Mouse (Mus musculus): ENCODE data around the gene Tmem206. TPM values are rescaled to one million over a fixed set of nuclear protein-coding genes. Genes with fewer than 3 reads are reported as not detected.

The Tmem206 gene
- polyA plus RNA-seq, 1 experiment from 2014 or later, result 16.6 TPM

DNA sequence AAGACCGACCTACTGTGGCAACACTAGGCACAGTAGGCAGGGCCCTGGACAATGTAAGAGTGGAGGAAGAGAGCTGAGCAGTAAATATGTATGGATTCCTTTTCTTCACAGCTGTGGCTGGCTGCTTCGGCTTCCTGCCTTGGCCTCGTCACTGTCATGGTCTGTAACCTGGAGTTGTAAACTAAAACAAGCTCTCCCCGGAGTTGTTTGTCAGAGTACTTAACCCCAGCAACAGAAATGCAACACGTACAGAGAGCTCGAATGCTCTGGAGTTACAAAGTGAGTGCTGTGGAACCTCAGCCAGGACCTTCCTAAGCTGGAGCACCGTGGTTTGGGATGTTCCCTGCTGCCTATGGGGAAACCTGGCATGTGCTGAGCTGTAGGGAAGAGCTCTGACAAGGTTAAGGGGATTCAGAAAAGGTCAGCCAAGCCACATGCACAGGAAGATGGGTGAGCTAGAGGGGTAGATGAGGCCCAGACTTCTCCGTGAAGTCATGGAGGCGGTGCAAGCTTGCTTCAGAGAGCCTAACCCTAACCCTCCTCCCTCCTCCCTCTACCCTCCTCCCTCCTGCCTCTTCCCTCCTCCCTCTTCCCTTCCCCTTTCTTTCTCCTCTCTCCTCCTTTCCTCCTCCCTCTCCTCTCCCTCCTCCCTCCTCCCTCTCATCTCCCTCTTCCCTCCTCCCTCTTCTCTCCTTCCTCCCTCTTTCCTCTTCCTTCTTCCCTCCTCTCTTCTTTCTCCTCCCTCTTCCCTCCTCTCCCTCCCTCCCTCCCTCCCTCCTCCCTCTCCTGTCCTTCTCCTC, 31.5 kb upstream of the Tmem206 start:
- Histone ChIP-seq H3K36me3 (no peaks in the 10 kb centered on the region), H3K4me3 (no peak overlapping the region), H3K4me2 (no peak overlapping the region), H3K9me3 (replicated peaks) (no peaks in the 10 kb centered on the region), H3K27me3 (replicated peaks) (no peaks in the 10 kb centered on the region), H3K4me1 (replicated peaks) (peaks cover 33% of the 10 kb centered on the region), H3K27ac (ENCODE audit: poor library complexity, severe bottlenecking) (no peak overlapping the region), H3K9ac (no peak overlapping the region)
- ATAC-seq (ENCODE audit: insufficient number of reproducible peaks, low FRiP score), result no peak
- WGBS, result 62% methylated on average over 9 of the region's 9 CpGs

DNA sequence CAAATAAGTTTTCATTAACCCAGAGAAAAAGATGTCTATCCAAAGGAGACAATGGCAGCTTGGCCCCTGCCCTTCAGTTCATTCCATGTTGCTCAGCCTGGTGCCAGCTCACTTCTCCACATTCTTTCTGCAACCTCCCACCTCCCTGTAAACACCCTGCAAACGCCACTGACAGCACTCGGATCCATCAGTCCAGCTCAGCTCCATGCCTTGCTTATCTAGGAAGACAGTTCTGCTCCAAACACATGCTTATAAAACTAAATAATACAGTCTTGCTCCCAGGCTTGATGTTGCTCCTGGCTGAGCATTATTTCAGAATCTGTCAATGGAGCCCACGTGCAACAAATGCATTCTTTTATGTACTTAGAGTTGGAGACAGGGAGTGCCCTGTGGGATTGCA, 29.9 kb upstream of the Tmem206 start:
- peak overlapping the region; percentile 51 for H3K27ac ChIP-seq (ENCODE audit: poor library complexity, severe bottlenecking)

DNA sequence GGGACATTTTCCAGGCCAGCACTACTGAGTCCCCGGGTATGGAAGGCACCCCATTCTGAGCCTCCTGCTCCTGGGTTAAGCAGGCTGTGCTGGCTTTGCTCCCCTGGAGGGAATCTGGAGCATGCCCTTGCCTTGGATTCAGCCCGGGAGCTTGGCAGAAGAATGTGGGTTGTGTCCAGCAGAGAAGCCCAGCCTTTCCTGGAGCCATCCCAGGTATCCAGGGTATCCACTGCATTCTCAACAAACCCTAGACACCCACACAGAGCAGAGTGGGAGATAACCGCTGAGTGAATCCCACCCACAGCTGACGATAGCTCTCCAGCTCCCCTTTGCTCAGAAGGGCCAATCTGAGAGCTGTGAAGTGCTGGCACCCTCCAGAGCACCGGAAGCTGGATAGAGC, 29.3 kb upstream of the Tmem206 start:
- no peak overlapping the region for H3K4me2 ChIP-seq
- H3K27ac ChIP-seq (ENCODE audit: poor library complexity, severe bottlenecking), result peak overlapping the region; percentile 51
- H3K4me1 ChIP-seq (replicated peaks), result peaks cover 43% of the 10 kb centered on the region
- H3K9ac ChIP-seq, result 0 out of 2 replicates have a peak overlapping the region, but pooled peaks have one; percentile 13
- WGBS, result 31% methylated on average over 5 of the region's 5 CpGs
- H3K9me3 ChIP-seq (replicated peaks), result no peaks in the 10 kb centered on the region
- H3K4me3 ChIP-seq, result no peak overlapping the region
- peak; percentile 30; the same call in 1 of the 2 replicates for ATAC-seq (ENCODE audit: insufficient number of reproducible peaks, low FRiP score)
- H3K36me3 ChIP-seq, result no peaks in the 10 kb centered on the region
- no peaks in the 10 kb centered on the region for H3K27me3 ChIP-seq (replicated peaks)

More for the DNA sequence above, 29.9 kb upstream of the Tmem206 start:
- WGBS, result 25% methylated on average over 3 of the region's 3 CpGs
- ATAC-seq (ENCODE audit: insufficient number of reproducible peaks, low FRiP score), result no peak
- H3K4me1 ChIP-seq (replicated peaks), result peaks cover 43% of the 10 kb centered on the region
- H3K4me3 ChIP-seq, result no peak overlapping the region
- 0 out of 2 replicates have a peak overlapping the region, but pooled peaks have one; percentile 13 for H3K9ac ChIP-seq
- no peaks in the 10 kb centered on the region for H3K27me3 ChIP-seq (replicated peaks)
- H3K9me3 ChIP-seq (replicated peaks), result no peaks in the 10 kb centered on the region
- no peaks in the 10 kb centered on the region for H3K36me3 ChIP-seq
- no peak overlapping the region for H3K4me2 ChIP-seq

DNA sequence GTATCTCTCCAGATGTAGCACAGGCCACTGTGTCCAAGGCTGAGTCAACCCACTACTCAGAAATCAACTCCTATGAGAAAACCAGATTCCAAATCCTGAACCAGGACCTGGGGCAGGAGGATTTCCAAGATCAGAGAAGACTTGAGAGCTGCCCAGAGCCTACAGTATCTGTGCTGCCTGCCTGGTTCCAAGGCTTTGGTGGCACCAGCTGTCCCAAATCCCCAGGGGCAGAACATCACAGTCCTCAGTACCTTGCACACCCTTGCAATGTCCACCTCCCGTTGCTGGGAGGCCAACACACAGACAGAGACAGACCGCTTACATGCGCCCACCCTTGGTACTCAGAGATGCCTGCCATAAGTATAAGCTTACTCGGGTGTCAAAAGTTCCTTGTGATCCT, 27.4 kb upstream of the Tmem206 start:
- H3K27ac ChIP-seq (ENCODE audit: poor library complexity, severe bottlenecking), result no peak overlapping the region

DNA sequence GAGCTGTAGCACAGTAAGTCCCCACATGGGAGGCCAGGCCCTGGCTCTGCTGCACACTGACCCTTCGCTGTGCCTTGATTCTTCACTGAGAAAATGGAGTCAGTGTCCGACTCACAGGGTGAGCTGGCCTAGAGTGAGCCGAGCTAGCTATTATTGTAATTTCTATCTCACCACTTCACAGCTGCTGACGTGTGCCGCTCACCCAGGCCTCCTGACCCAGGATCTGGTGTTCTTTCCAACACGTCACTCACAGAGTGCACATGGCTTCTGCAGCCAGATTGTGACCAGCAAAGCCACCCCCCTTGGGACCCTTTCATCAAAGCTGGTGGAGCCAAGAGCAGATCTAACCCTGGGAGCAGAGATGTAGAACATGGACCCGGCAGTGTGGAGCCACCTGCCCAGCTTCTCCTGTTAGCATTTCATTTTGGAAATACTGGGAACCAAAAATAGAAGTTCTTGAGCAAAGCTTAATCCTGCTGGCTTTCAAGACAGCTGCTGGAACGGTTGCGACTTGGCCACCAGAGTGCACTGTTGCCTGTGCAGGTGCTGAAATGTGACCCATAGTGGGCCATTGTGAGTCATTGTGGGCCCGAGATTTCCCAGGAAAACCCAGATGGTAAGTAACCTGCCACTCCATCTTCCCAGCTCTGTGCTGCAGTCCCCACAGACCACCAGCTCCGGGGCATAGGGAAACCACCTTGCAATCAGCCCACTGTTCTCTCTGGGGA, 26.3 kb upstream of the Tmem206 start:
- peak; percentile 54 for ATAC-seq (ENCODE audit: insufficient number of reproducible peaks, low FRiP score)
- Histone ChIP-seq H3K4me2 (peak overlapping the region; percentile 17; the same call in 1 of the 2 replicates), H3K27me3 (replicated peaks) (no peaks in the 10 kb centered on the region), H3K9me3 (replicated peaks) (no peaks in the 10 kb centered on the region), H3K9ac (no peak overlapping the region), H3K27ac (ENCODE audit: poor library complexity, severe bottlenecking) (peak overlapping the region; percentile 81), H3K4me3 (no peak overlapping the region), H3K36me3 (no peaks in the 10 kb centered on the region), H3K4me1 (replicated peaks) (peaks cover 44% of the 10 kb centered on the region)
- 26% methylated on average over 11 of the region's 11 CpGs for WGBS

More for the DNA sequence above, 27.4 kb upstream of the Tmem206 start:
- Histone ChIP-seq H3K36me3 (no peaks in the 10 kb centered on the region), H3K9me3 (replicated peaks) (no peaks in the 10 kb centered on the region), H3K4me2 (no peak overlapping the region), H3K4me3 (no peak overlapping the region), H3K9ac (no peak overlapping the region), H3K4me1 (replicated peaks) (peaks cover 48% of the 10 kb centered on the region), H3K27me3 (replicated peaks) (no peaks in the 10 kb centered on the region)
- ATAC-seq (ENCODE audit: insufficient number of reproducible peaks, low FRiP score), result no peak
- 82% methylated on average over 4 of the region's 4 CpGs for WGBS

DNA sequence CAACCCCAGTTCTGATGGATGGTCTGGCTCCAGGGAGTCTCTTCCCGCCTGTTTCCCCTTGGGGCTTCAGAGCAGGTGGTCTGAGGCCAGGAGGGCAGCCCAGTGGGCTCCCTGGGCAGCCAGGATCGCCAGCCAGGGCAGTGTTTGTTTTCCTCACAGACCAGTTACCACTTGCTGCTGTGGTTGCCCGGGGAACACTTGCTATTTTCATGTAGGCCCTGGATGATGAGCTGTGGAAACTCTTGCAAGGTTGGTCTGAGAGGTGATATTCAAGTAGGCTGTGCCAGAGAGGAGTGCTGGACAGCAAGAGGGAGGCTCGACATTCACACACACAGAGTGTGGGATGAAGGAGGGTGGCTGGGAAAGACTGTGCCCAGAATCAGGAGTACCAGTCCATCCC, 23.8 kb upstream of the Tmem206 start:
- Histone ChIP-seq H3K9me3 (replicated peaks) (no peaks in the 10 kb centered on the region), H3K9ac (no peak overlapping the region), H3K4me3 (no peak overlapping the region), H3K27ac (ENCODE audit: poor library complexity, severe bottlenecking) (peak overlapping the region; percentile 21; the same call in 1 of the 2 replicates), H3K4me1 (replicated peaks) (peaks cover 25% of the 10 kb centered on the region), H3K27me3 (replicated peaks) (no peaks in the 10 kb centered on the region), H3K4me2 (no peak overlapping the region), H3K36me3 (peaks cover 9% of the 10 kb centered on the region)
- WGBS, result 33% methylated on average over 4 of the region's 4 CpGs
- no peak for ATAC-seq (ENCODE audit: insufficient number of reproducible peaks, low FRiP score)

DNA sequence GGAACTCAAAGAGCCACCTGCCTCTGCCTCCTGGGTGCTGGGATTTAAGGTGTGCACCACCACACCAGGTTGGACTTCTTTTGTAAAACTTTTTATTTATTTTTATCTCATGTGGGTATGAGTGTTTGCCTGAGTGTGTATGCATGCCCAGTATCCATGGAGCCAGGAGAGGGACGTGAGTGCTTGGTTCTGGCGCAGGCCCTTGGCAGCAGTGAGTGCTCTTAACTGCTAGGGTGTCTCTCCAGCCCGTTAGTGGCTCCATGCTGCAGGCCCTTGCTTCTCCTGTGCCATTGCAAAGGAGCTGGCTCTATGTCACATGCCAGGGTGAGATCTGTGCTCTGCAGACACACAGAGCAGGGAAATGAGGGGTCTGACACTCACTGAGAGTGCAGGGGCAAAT, 22.0 kb upstream of the Tmem206 start:
- Histone ChIP-seq H3K36me3 (peaks cover 19% of the 10 kb centered on the region), H3K27ac (ENCODE audit: poor library complexity, severe bottlenecking) (no peak overlapping the region), H3K9me3 (replicated peaks) (0 out of 2 replicates have a peak, but pooled peaks cover 2% of the 10 kb centered on the region), H3K4me2 (no peak overlapping the region), H3K4me3 (no peak overlapping the region), H3K27me3 (replicated peaks) (no peaks in the 10 kb centered on the region), H3K9ac (no peak overlapping the region), H3K4me1 (replicated peaks) (peaks cover 20% of the 10 kb centered on the region)
- ATAC-seq (ENCODE audit: insufficient number of reproducible peaks, low FRiP score), result no peak
- WGBS, result 57% methylated on average over 3 of the region's 3 CpGs

DNA sequence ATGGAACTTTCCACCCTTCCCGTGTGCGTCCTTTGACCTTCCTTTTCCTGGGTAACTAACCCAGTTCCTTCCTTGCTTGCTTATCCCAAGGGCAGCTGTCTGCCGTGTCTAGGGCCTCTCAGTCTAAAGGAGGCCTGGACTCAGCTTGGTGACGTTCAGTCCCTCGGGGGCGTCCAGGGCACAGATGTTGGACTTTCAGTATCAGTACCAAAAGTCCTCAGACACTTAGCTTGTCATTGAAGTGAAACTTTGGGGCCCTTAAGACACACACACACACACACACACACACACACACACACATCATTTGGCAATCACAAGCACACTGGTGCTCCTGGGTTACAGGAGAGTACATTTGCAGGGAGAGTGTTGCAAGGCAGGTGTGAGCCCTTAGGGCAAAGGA, 21.5 kb upstream of the Tmem206 start:
- H3K36me3 ChIP-seq, result peaks cover 19% of the 10 kb centered on the region
- H3K9ac ChIP-seq, result no peak overlapping the region
- H3K4me1 ChIP-seq (replicated peaks), result peaks cover 15% of the 10 kb centered on the region
- H3K4me2 ChIP-seq, result no peak overlapping the region
- H3K27me3 ChIP-seq (replicated peaks), result no peaks in the 10 kb centered on the region
- no peak for ATAC-seq (ENCODE audit: insufficient number of reproducible peaks, low FRiP score)
- H3K27ac ChIP-seq (ENCODE audit: poor library complexity, severe bottlenecking), result no peak overlapping the region
- H3K9me3 ChIP-seq (replicated peaks), result 0 out of 2 replicates have a peak, but pooled peaks cover 2% of the 10 kb centered on the region
- 52% methylated on average over 6 of the region's 6 CpGs for WGBS
- H3K4me3 ChIP-seq, result no peak overlapping the region

DNA sequence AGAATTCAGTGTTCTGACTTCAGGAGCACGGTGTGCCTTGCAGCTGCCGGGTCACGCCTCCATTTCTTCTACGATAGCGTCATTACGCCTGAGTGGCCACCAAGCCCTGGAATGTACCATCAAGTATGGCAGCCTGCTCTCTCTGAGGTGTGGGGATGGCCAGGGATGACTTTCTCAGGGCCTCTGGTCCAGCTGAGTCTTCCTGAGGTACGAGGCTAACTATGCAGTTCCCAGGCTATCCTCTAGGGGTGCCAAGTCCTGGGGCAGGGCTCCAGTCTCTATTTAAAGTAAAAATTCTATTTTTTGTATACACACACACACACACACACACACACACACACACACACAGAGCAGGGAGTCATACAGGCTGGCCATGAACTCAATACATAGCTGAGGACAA, 20.1 kb upstream of the Tmem206 start:
- H3K36me3 ChIP-seq, result peaks cover 22% of the 10 kb centered on the region
- no peak overlapping the region for H3K9ac ChIP-seq
- H3K4me1 ChIP-seq (replicated peaks), result peaks cover 5% of the 10 kb centered on the region
- H3K27me3 ChIP-seq (replicated peaks), result no peaks in the 10 kb centered on the region
- no peak overlapping the region for H3K4me3 ChIP-seq
- no peak for ATAC-seq (ENCODE audit: insufficient number of reproducible peaks, low FRiP score)
- H3K4me2 ChIP-seq, result no peak overlapping the region
- 59% methylated on average over 7 of the region's 7 CpGs for WGBS
- H3K27ac ChIP-seq (ENCODE audit: poor library complexity, severe bottlenecking), result no peak overlapping the region
- 0 out of 2 replicates have a peak, but pooled peaks cover 2% of the 10 kb centered on the region for H3K9me3 ChIP-seq (replicated peaks)

DNA sequence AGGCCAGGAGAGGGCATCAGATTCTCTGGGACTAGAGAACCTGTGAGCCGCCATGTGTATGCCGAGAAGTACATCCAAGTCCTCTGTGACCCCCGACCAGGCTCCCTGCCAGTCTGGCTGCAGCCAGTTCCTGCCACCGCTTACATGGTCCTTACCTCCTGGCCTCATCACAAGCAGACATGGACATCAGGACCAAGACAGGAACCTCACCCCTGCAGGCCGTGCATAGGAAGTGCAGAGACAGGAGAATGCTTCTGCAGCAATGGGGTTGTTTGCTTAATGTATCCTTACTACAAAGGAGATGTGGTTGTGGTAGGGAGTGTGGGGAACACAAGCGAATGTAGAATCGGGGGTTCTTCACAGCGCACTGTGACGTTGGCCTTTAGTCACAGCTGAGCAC, 19.4 kb upstream of the Tmem206 start:
- Histone ChIP-seq H3K9me3 (replicated peaks) (0 out of 2 replicates have a peak, but pooled peaks cover 2% of the 10 kb centered on the region), H3K9ac (no peak overlapping the region), H3K27ac (ENCODE audit: poor library complexity, severe bottlenecking) (no peak overlapping the region), H3K27me3 (replicated peaks) (no peaks in the 10 kb centered on the region), H3K4me1 (replicated peaks) (peaks cover 5% of the 10 kb centered on the region), H3K4me2 (no peak overlapping the region), H3K4me3 (no peak overlapping the region), H3K36me3 (peaks cover 22% of the 10 kb centered on the region)
- 82% methylated on average over 9 of the region's 9 CpGs for WGBS
- ATAC-seq (ENCODE audit: insufficient number of reproducible peaks, low FRiP score), result no peak

DNA sequence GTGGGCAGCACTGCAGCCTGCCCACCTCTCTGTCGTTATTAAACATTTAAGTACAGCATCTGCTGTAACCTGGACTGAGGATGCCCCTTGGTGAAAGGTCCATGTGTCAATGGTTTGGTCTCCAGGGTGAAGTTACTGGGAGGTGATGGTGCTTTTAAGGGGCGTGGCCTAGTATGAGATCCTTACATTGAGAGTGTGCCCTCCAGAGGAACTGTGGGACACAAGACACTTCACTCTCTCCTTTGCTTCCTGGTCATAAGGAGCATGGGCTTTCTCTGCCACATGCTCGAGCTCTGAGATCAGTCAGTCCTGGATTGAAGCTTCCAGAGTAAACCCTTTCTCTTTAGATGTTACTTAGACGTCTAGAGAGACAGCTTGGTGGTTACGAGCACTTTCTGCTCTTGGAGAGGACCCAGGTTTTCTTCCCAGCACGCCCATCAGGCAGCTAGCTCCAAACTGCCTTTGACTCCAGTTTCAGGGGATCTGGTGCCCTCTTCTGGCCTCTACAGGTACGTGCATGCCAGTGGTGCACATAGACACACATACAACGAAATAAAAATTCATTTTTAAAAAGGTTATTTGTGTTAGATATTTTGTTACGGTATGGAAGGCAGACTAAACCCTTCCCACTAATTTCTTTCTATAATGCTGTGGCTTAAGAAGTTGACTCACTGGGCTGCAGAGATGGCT, 17.8 kb upstream of the Tmem206 start:
- 81% methylated on average over 9 of the region's 9 CpGs for WGBS
- peaks cover 22% of the 10 kb centered on the region for H3K36me3 ChIP-seq
- no peak for ATAC-seq (ENCODE audit: insufficient number of reproducible peaks, low FRiP score)
- H3K4me3 ChIP-seq, result no peak overlapping the region
- no peak overlapping the region for H3K27ac ChIP-seq (ENCODE audit: poor library complexity, severe bottlenecking)
- no peaks in the 10 kb centered on the region for H3K27me3 ChIP-seq (replicated peaks)
- 0 out of 2 replicates have a peak, but pooled peaks cover 2% of the 10 kb centered on the region for H3K9me3 ChIP-seq (replicated peaks)
- H3K4me1 ChIP-seq (replicated peaks), result no peaks in the 10 kb centered on the region
- no peak overlapping the region for H3K9ac ChIP-seq
- H3K4me2 ChIP-seq, result no peak overlapping the region
